Mouse (Mus musculus) heart, embryonic 16.5 days (tissue): ENCODE results near the gene 9330182L06Rik. TPM values are rescaled to one million over a fixed set of nuclear protein-coding genes. Genes with fewer than 3 reads are reported as not detected.

Source experiments
- microRNA counts: library from miRNA; unstranded; fragments of <30 nt; microRNA quantifications from one replicate; lab custom pipeline; 2016
- microRNA-seq: library from miRNA; unstranded; fragments of <30 nt; microRNA quantifications from one replicate; pipeline ENCODE4, GENCODE M21; 2017
- polyA plus RNA-seq: library from polyadenylated mRNA; unstranded; fragments of >200 nt; fragmentation: Nextera tagmentation; extraction: Ambion mirVana; gene quantifications from 2 replicates; pipeline ENCODE4 v1.2.1, GENCODE M21; 2015

9330182L06Rik gene
- polyA plus RNA-seq, 1 experiment from 2014 or later: 1.1 TPM

MicroRNAs encoded within 50 kb of the gene (microRNA counts, 519-probe panel; counts per million panel counts)
- 2,093 counts per million, percentile 27 among the panel's probes with 10 or more counts for microRNA mmu-miR-879 (lab: Ali Mortazavi, UCI)

Small RNA genes lying within 50 kb of the gene (microRNA-seq; reads per million reads assigned to microRNA genes)
- 1.6 reads per million for gene Mir879

Other genes with a start within 250 kb of the 9330182L06Rik start
- 10.4 and 13.5 TPM in 2 replicates for gene Tmem243, start 165.4 kb upstream of the 9330182L06Rik start, polyA plus RNA-seq
- 27.9 and 28.9 TPM in 2 replicates for gene Dmtf1, start 104.3 kb upstream of the 9330182L06Rik start, polyA plus RNA-seq